Mouse (Mus musculus) liver, embryonic 14.5 days (tissue): ENCODE measurements around the gene Fam209. TPM values are rescaled to one million over a fixed set of nuclear protein-coding genes. Genes with fewer than 3 reads are reported as not detected.

Experiments
- ATAC-seq: fragments of 200-750 bp; cut with Nextera tagmentation; 2 replicates; pipeline ENCODE4 v1.8.0; 2017; ENCODE audit warnings: moderate number of reproducible peaks, mild to moderate bottlenecking, moderate library complexity; ENCODE audit not compliant: insufficient read depth
- DNase-seq, 3 experiments: peaks; one replicate each; pipeline ENCODE4 v3.0.0-alpha.2; 2012 to 2013; ENCODE audit warnings: low read depth in 3 of 3, low spot score in 3 of 3
- H3K27ac ChIP-seq: fragments of 300-500 bp; sonication (generic); 2 replicates; pipeline ENCODE4 v1.5.1; 2014; ENCODE audit warnings: moderate library complexity, mild to moderate bottlenecking, control low read depth, inconsistent platforms
- H3K27me3 ChIP-seq: fragments of 300-500 bp; sonication (generic); 2 replicates; pipeline ENCODE4 v1.6.1; 2014; ENCODE audit warnings: mild to moderate bottlenecking, low read length, moderate library complexity; ENCODE audit not compliant: control insufficient read depth, insufficient read depth
- H3K36me3 ChIP-seq: fragments of 300-500 bp; sonication (generic); replicated peaks from 2 replicates; pipeline ENCODE4 v1.6.1; 2014; ENCODE audit warnings: low read depth; ENCODE audit not compliant: control insufficient read depth, insufficient read depth
- H3K4me1 ChIP-seq, 2 experiments: fragments of 200-500 bp in 1 of 2; fragments of 300-500 bp in 1 of 2; sonication (generic) in 1 of 2; replicated peaks; 2 replicates each; pipeline ENCODE4 v1.6.1; 2012 to 2014; ENCODE audit warnings: antibody characterized with exemption in 1 of 2, inconsistent platforms in 1 of 2, low read length in 1 of 2; ENCODE audit not compliant: control insufficient read depth in 2 of 2, insufficient read depth in 2 of 2
- H3K4me2 ChIP-seq: fragments of 300-500 bp; sonication (generic); 2 replicates; pipeline ENCODE4 v1.6.1; 2014; ENCODE audit warnings: low read depth, mild to moderate bottlenecking, control low read depth, moderate library complexity
- H3K4me3 ChIP-seq, 2 experiments: fragments of 200-500 bp in 1 of 2; fragments of 300-500 bp in 1 of 2; sonication (generic) in 1 of 2; 2 replicates each; pipeline ENCODE4 v1.5.1; 2012 to 2014; ENCODE audit warnings: low read depth in 2 of 2, low read length in 2 of 2, mild to moderate bottlenecking in 2 of 2, control low read depth in 1 of 2, inconsistent platforms in 1 of 2, moderate library complexity in 1 of 2; ENCODE audit not compliant: insufficient read depth in 1 of 2
- H3K9ac ChIP-seq: fragments of 300-500 bp; sonication (generic); replicated peaks from 2 replicates; pipeline ENCODE4 v1.6.1; 2014; ENCODE audit warnings: mild to moderate bottlenecking, control low read depth, moderate library complexity
- H3K9me3 ChIP-seq: fragments of 300-500 bp; sonication (generic); 2 replicates; pipeline ENCODE4 v1.6.1; 2016; ENCODE audit warnings: low read length, mixed read lengths; ENCODE audit not compliant: control insufficient read depth
- CTCF ChIP-seq: IDR thresholded peaks from 2 replicates; pipeline ENCODE4 v1.5.1; 2016; ENCODE audit warnings: antibody characterized with exemption, low read depth, control low read depth
- EP300 ChIP-seq: IDR thresholded peaks from 2 replicates; pipeline ENCODE4 v1.6.1; 2016; ENCODE audit warnings: antibody characterized with exemption, low read depth
- WGBS: fragments of 180-500 bp; shearing (Covaris S2); extraction: QIAGEN DNeasy Blood & Tissue Kit; methylation state at CpG from one replicate; pipeline ENCODE4 v1.1.7; 2014; ENCODE audit not compliant: insufficient replicate concordance; 5-methylcytosine and 5-hydroxymethylcytosine counted together
- polyA plus RNA-seq, 2 experiments: library from polyadenylated mRNA; depleted of rRNA in 1 of 2; stranded (reverse) in 1 of 2; unstranded in 1 of 2; fragments of >200 nt; fragmentation: Nextera tagmentation in 1 of 2; extraction: Ambion mirVana in 1 of 2; gene quantifications; 2 replicates each; pipeline versions ENCODE4 v1.2.1 to v1.2.3; 2012 to 2014

Gene Fam209
- polyA plus RNA-seq (2012; rRNA removed) (0.08 and 0.12 TPM in 2 replicates), polyA plus RNA-seq (2014; fragmentation: Nextera tagmentation; extraction: Ambion mirVana) (not detected in 2 replicates)

DNA sequence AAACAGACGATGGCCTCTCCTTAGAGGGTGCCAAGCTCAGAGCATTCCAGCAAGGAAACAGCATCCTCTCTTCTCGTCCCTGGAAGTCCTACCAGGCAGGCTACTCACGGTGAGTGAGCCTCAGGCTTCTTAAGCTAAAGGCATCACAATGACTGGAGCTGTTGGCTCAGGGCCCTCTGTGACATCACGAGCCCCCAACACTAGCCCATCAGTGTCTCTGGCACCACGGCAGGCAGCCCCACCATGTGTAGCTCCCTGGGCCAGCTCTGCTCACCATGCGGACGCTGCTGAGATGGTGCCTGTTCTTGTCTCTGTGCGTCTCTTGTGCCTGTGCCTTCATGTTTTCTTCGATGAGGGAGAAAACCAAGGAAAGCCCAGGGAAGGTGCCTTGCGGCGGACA is at the start of gene Fam209:
Gene Fam209 (plus strand): TSS at position 203 of the 400 bp plus-strand sequence.
- Histone ChIP-seq H3K9me3 (no peaks in the 10 kb centered on the region), H3K36me3 (peaks cover 16% of the 10 kb centered on the region), H3K9ac (no peak within 1 kb of the TSS), H3K4me3 (no peak within 1 kb of the TSS), H3K27me3 (no peaks in the 10 kb centered on the region), H3K27ac (no peak within 1 kb of the TSS), H3K4me2 (no peak within 1 kb of the TSS), H3K4me1 (no peaks in the 10 kb centered on the region)
- 76% methylated on average over 11 of the region's 11 CpGs for WGBS
- no peak for TF ChIP-seq EP300
- no peak for TF ChIP-seq CTCF
- DNase-seq (no peak), ATAC-seq (no peak)

GRCm38 (mm10) chr2:172430609-172431008 is 41.7 kb upstream of the Fam209 start:
- Histone ChIP-seq H3K9ac (no peak overlapping the region), H3K36me3 (no peaks in the 10 kb centered on the region), H3K4me1 (no peaks in the 10 kb centered on the region), H3K9me3 (no peaks in the 10 kb centered on the region), H3K4me3 (no peak overlapping the region), H3K4me2 (no peak overlapping the region), H3K27me3 (no peaks in the 10 kb centered on the region), H3K27ac (no peak overlapping the region)
- no peak for DNase-seq
- TF ChIP-seq EP300 (no peak), CTCF (no peak)
- ATAC-seq, result peak; percentile 48; the same call in 1 of the 2 replicates
- WGBS, result 39% methylated on average over 1 of the region's 1 CpGs

DNA sequence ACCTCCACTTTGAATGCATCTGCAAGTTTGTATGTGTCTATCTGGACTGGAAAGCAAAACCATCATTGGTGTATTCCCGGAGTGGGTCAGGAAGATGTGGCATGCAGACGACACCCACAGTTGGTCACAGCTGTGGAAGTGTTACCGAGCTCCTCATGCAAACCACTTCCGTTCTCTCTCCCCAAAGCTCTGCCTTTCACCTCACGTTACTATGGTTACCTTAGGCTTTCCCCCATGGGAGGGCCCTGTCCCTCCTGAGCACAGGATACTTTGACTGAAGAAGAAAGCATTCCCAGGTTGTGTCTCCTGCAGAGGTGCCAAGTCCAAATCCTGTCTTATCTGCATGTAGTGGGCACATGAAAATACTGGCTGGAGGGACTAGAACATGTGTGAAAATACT is 38.6 kb upstream of the Fam209 start:
- ATAC-seq (no peak), DNase-seq (no peak)
- Histone ChIP-seq H3K4me2 (no peak overlapping the region), H3K9me3 (no peaks in the 10 kb centered on the region), H3K36me3 (no peaks in the 10 kb centered on the region), H3K27me3 (no peaks in the 10 kb centered on the region), H3K27ac (no peak overlapping the region), H3K9ac (no peak overlapping the region), H3K4me3 (no peak overlapping the region), H3K4me1 (no peaks in the 10 kb centered on the region)
- TF ChIP-seq CTCF (no peak), EP300 (no peak)
- WGBS, result 26% methylated on average over 5 of the region's 5 CpGs

GRCm38 (mm10) chr2:172437371-172437952 is 34.9 kb upstream of the Fam209 start:
- H3K9me3 ChIP-seq, result no peaks in the 10 kb centered on the region
- no peaks in the 10 kb centered on the region; the same call in 1 of the 2 replicates for H3K36me3 ChIP-seq
- no peaks in the 10 kb centered on the region for H3K27me3 ChIP-seq
- ATAC-seq, result no peak
- DNase-seq, result no peak
- no peak overlapping the region for H3K27ac ChIP-seq
- peaks cover 12 to 16% of the 10 kb centered on the region in 2 experiments for H3K4me1 ChIP-seq
- 21% methylated on average over 16 of the region's 16 CpGs for WGBS
- H3K4me3 ChIP-seq, result no peak overlapping the region
- no peak overlapping the region for H3K4me2 ChIP-seq
- H3K9ac ChIP-seq, result no peak overlapping the region
- TF ChIP-seq CTCF (no peak), EP300 (no peak)

DNA sequence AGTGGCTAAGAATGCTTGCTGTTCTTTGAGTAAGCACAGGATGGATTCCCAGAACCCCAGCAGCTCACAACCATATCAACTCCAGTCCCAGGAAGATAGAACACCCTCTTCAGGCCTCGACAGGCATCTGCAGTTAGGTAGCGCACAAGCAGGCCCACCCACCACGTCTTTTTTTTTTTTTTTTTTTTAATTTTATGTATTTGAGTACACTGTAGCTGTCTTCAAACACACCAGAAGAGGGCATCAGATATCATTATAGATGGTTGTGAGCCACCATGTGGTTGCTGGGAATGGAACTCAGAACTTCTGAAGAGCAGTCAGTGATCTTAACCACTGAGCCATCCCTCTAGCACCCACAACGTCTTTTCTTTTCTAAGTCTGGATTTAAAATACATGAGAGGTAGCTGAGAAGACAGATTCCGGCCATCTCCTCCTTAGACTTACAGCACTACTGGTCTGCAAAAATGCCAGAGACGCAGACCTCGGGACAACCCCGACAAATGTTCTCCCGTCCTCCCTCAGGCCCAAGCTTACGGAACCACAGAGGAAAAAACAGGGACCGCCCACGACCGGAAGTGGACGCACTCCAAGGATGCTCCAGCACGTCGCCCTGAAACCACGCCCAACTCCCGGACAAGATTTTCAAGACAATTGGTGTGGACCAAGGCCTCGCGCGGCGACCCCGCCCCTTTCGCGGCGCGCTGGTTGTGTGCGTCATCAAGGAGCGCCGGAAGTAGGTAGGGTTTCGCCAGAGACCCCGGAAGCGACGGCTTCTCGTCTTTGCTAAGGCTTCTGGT is 32.3 kb upstream of the Fam209 start, which contains the start of gene Rtf2:
Gene Rtf2 (plus strand): TSS at position 714 of the 797 bp plus-strand sequence.
- peaks cover 12 to 19% of the 10 kb centered on the region in 2 experiments for H3K4me1 ChIP-seq
- H3K27me3 ChIP-seq, result no peaks in the 10 kb centered on the region
- H3K4me2 ChIP-seq, result peak within 1 kb of the TSS; percentile 91
- peak within 1 kb of the TSS; percentile 80 for H3K9ac ChIP-seq
- peak within 1 kb of the TSS; percentile 82 for H3K27ac ChIP-seq
- TF ChIP-seq EP300 (no peak), CTCF (peak; percentile 19; the same call in 1 of the 2 replicates)
- no peaks in the 10 kb centered on the region for H3K9me3 ChIP-seq
- 3% methylated on average over 35 of the region's 35 CpGs for WGBS
- DNase-seq (peak; percentile 97 to 98 (median 97)), ATAC-seq (peak; percentile 91)
- H3K36me3 ChIP-seq, result peaks cover under 1% of the 10 kb centered on the region; the same call in 1 of the 2 replicates
- peak within 1 kb of the TSS; percentile 64 to 98 for H3K4me3 ChIP-seq
